Mouse (Mus musculus): ENCODE measurements around the gene Sdk2. TPM values are rescaled to one million over a fixed set of nuclear protein-coding genes. Genes with fewer than 3 reads are reported as not detected.

Sdk2 gene
- polyA plus RNA-seq, 1 experiment from 2014 or later = 3.0 TPM

DNA sequence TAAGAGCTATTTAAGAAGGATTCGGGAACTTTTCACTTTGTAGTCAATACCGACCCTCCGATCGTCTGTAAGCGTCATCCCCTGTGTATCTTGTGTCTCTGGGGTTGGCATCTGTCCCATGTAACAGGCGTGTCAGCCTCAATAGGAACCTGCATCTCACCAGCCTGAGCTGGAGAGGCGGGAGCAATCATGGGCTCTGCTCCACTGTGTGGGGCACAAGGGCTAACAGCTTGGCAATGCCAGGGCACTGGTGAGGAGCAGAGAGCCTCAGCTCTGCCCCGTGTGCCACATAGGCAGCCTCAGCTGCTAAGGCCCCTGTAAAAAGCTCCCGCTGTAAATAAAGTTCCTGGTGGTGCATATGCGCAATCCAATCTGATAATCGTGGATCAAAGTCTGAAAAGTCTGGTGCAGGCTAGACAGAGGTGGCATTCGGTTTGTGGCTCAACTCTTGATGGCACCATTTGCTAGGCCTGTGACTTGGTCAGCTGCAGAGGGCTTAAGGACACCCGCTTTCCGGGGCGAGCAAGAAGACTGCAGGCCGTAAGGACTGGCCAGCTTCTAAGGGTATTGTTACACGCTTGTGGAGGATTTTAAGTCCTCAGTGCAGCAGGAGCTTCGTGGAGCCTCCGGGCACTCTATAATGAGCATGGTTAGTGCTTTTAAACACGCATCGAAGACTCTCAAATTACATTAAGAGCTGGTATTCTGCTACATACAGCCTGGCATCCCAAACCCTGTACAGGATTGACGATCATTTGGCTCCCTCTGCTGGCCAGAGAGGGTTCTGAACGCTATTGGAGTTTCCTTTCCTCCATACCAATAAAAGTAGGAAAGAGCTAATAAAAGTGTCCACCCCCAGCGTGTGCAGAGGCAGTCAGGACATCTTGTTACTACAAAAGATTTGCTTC is 256.0 kb downstream of the Sdk2 start:
- peak; percentile 80 for ATAC-seq
- Histone ChIP-seq H3K4me1 (ENCODE audit: control insufficient read depth, insufficient read depth, low read length) (peaks cover 8% of the 10 kb centered on the region), H3K27me3 (ENCODE audit: control insufficient read depth, insufficient read depth, low read depth, low read length) (no peaks in the 10 kb centered on the region), H3K9me3 (replicated peaks; ENCODE audit: control insufficient read depth, low read length, poor library complexity, severe bottlenecking) (no peaks in the 10 kb centered on the region), H3K4me2 (ENCODE audit: low read length) (no peak overlapping the region), H3K36me3 (ENCODE audit: control insufficient read depth, insufficient read depth, low read length) (no peaks in the 10 kb centered on the region), H3K4me3 (ENCODE audit: low read depth, low read length) (no peak overlapping the region), H3K9ac (ENCODE audit: low read depth, low read length) (0 out of 2 replicates have a peak overlapping the region, but pooled peaks have one; percentile 4), H3K27ac (ENCODE audit: low read length) (no peak overlapping the region)
- 41% methylated on average over 24 of the region's 24 CpGs for WGBS

DNA sequence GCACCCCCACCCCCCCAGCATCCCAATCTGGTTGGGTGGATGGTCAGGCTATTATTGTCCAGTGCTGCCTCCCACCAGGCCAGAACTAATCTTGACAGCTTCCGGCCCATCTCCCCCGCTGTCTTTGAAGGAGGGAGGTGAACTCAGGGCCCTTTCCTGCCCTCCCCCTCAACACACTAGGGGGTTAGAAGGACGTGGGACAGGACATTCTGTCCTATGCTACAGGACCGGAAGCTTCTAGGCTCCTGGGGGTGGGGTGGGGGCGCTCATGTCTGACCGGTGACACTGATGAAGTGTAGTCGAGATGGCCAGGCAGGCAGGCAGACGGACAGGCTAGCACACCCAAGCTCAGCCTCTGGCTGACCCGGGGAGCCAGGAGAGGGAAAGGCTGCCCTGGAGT is 259.8 kb downstream of the Sdk2 start:
- Histone ChIP-seq H3K9ac (ENCODE audit: low read depth, low read length) (no peak overlapping the region), H3K4me2 (ENCODE audit: low read length) (no peak overlapping the region), H3K4me3 (ENCODE audit: low read depth, low read length) (no peak overlapping the region), H3K36me3 (ENCODE audit: control insufficient read depth, insufficient read depth, low read length) (no peaks in the 10 kb centered on the region), H3K4me1 (ENCODE audit: control insufficient read depth, insufficient read depth, low read length) (peaks cover 8% of the 10 kb centered on the region), H3K27ac (ENCODE audit: low read length) (peak overlapping the region; percentile 40; the same call in 1 of the 2 replicates), H3K9me3 (replicated peaks; ENCODE audit: control insufficient read depth, low read length, poor library complexity, severe bottlenecking) (no peaks in the 10 kb centered on the region), H3K27me3 (ENCODE audit: control insufficient read depth, insufficient read depth, low read depth, low read length) (no peaks in the 10 kb centered on the region)
- ATAC-seq = no peak
- WGBS = 31% methylated on average over 9 of the region's 9 CpGs

- Histone ChIP-seq H3K27me3 (ENCODE audit: control insufficient read depth, insufficient read depth, low read depth, low read length) (no peaks in the 10 kb centered on the region), H3K4me3 (ENCODE audit: low read depth, low read length) (no peak overlapping the region), H3K9me3 (replicated peaks; ENCODE audit: control insufficient read depth, low read length, poor library complexity, severe bottlenecking) (no peaks in the 10 kb centered on the region), H3K4me1 (ENCODE audit: control insufficient read depth, insufficient read depth, low read length) (peaks cover 8% of the 10 kb centered on the region), H3K36me3 (ENCODE audit: control insufficient read depth, insufficient read depth, low read length) (no peaks in the 10 kb centered on the region), H3K4me2 (ENCODE audit: low read length) (no peak overlapping the region), H3K9ac (ENCODE audit: low read depth, low read length) (no peak overlapping the region), H3K27ac (ENCODE audit: low read length) (no peak overlapping the region)
- 35% methylated on average over 9 of the region's 9 CpGs for WGBS
- ATAC-seq = no peak
Measured at GRCm38 (mm10) chr11:113806382-113807077, 260.3 kb downstream of the Sdk2 start.

GRCm38 (mm10) chr11:113805974-113806373 is 260.9 kb downstream of the Sdk2 start:
- WGBS = 70% methylated on average over 10 of the region's 10 CpGs
- Histone ChIP-seq H3K4me1 (ENCODE audit: control insufficient read depth, insufficient read depth, low read length) (peaks cover 6% of the 10 kb centered on the region), H3K4me3 (ENCODE audit: low read depth, low read length) (no peak overlapping the region), H3K9ac (ENCODE audit: low read depth, low read length) (no peak overlapping the region), H3K27ac (ENCODE audit: low read length) (no peak overlapping the region), H3K9me3 (replicated peaks; ENCODE audit: control insufficient read depth, low read length, poor library complexity, severe bottlenecking) (no peaks in the 10 kb centered on the region), H3K36me3 (ENCODE audit: control insufficient read depth, insufficient read depth, low read length) (no peaks in the 10 kb centered on the region), H3K4me2 (ENCODE audit: low read length) (no peak overlapping the region), H3K27me3 (ENCODE audit: control insufficient read depth, insufficient read depth, low read depth, low read length) (no peaks in the 10 kb centered on the region)
- no peak for ATAC-seq

GRCm38 (mm10) chr11:113803321-113803941 is 263.4 kb downstream of the Sdk2 start:
- Histone ChIP-seq H3K9ac (ENCODE audit: low read depth, low read length) (no peak overlapping the region), H3K36me3 (ENCODE audit: control insufficient read depth, insufficient read depth, low read length) (no peaks in the 10 kb centered on the region), H3K9me3 (replicated peaks; ENCODE audit: control insufficient read depth, low read length, poor library complexity, severe bottlenecking) (no peaks in the 10 kb centered on the region), H3K4me2 (ENCODE audit: low read length) (no peak overlapping the region), H3K4me1 (ENCODE audit: control insufficient read depth, insufficient read depth, low read length) (0 out of 2 replicates have a peak, but pooled peaks cover 4% of the 10 kb centered on the region), H3K4me3 (ENCODE audit: low read depth, low read length) (no peak overlapping the region), H3K27ac (ENCODE audit: low read length) (no peak overlapping the region), H3K27me3 (ENCODE audit: control insufficient read depth, insufficient read depth, low read depth, low read length) (no peaks in the 10 kb centered on the region)
- ATAC-seq = no peak
- 71% methylated on average over 9 of the region's 9 CpGs for WGBS

GRCm38 (mm10) chr11:113802456-113802855 is 264.4 kb downstream of the Sdk2 start:
- ATAC-seq = no peak
- WGBS = 54% methylated on average over 12 of the region's 12 CpGs

DNA sequence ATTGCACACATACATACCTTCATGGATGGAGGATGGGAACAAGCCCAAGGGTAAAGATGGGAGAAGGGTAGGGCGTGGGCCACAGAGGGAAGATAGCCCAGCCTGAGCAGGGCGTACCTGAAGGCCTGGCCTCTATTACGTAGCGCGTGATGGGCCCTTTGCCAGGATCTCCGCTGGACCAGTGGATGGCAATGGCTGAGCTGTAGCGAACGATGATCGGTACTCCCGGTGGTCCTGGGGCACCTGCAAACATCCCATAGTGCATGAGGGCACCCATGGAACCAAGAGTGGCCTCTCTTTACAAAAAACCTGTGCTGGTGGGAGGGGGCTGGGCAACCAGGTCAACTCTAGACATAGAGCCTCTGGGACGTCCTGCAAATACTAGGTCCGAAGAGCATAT is 266.8 kb downstream of the Sdk2 start:
- Histone ChIP-seq H3K36me3 (ENCODE audit: control insufficient read depth, insufficient read depth, low read length) (no peaks in the 10 kb centered on the region), H3K9me3 (replicated peaks; ENCODE audit: control insufficient read depth, low read length, poor library complexity, severe bottlenecking) (no peaks in the 10 kb centered on the region), H3K9ac (ENCODE audit: low read depth, low read length) (no peak overlapping the region), H3K27ac (ENCODE audit: low read length) (no peak overlapping the region), H3K4me3 (ENCODE audit: low read depth, low read length) (no peak overlapping the region), H3K4me1 (ENCODE audit: control insufficient read depth, insufficient read depth, low read length) (peaks cover 12% of the 10 kb centered on the region), H3K27me3 (ENCODE audit: control insufficient read depth, insufficient read depth, low read depth, low read length) (no peaks in the 10 kb centered on the region), H3K4me2 (ENCODE audit: low read length) (no peak overlapping the region)
- 97% methylated on average over 12 of the region's 12 CpGs for WGBS
- no peak for ATAC-seq

More at GRCm38 (mm10) chr11:113802456-113802855, 264.4 kb downstream of the Sdk2 start:
- Histone ChIP-seq H3K4me3 (ENCODE audit: low read depth, low read length) (no peak overlapping the region), H3K36me3 (ENCODE audit: control insufficient read depth, insufficient read depth, low read length) (no peaks in the 10 kb centered on the region), H3K9me3 (replicated peaks; ENCODE audit: control insufficient read depth, low read length, poor library complexity, severe bottlenecking) (no peaks in the 10 kb centered on the region), H3K27ac (ENCODE audit: low read length) (no peak overlapping the region), H3K4me2 (ENCODE audit: low read length) (no peak overlapping the region), H3K9ac (ENCODE audit: low read depth, low read length) (no peak overlapping the region), H3K4me1 (ENCODE audit: control insufficient read depth, insufficient read depth, low read length) (peaks cover 11% of the 10 kb centered on the region), H3K27me3 (ENCODE audit: control insufficient read depth, insufficient read depth, low read depth, low read length) (no peaks in the 10 kb centered on the region)

DNA sequence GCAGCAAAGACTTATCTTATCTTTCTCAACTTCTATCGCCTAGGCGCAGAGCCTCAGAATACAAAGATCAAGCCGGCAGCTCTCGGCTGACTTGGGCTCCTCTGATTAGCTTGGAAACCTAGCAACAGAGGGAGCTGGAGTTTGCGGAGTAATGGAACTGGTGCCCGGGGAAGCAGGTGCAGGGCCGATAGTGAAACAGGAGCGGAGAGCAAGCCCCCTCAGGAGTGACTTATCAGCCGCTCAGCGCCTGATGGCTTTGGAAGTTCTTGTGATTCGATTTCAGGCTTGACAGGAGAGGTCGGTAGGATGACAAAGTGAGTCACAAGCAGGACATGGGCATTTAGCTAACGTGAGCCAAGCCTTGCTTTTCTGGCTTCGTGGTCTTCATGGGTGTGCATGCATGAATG is 267.8 kb downstream of the Sdk2 start:
- WGBS = 27% methylated on average over 14 of the region's 14 CpGs
- H3K9ac ChIP-seq (ENCODE audit: low read depth, low read length) = no peak overlapping the region
- H3K4me2 ChIP-seq (ENCODE audit: low read length) = no peak overlapping the region
- no peaks in the 10 kb centered on the region for H3K36me3 ChIP-seq (ENCODE audit: control insufficient read depth, insufficient read depth, low read length)
- H3K27me3 ChIP-seq (ENCODE audit: control insufficient read depth, insufficient read depth, low read depth, low read length) = no peaks in the 10 kb centered on the region
- no peaks in the 10 kb centered on the region for H3K9me3 ChIP-seq (replicated peaks; ENCODE audit: control insufficient read depth, low read length, poor library complexity, severe bottlenecking)
- peaks cover 12% of the 10 kb centered on the region for H3K4me1 ChIP-seq (ENCODE audit: control insufficient read depth, insufficient read depth, low read length)
- H3K27ac ChIP-seq (ENCODE audit: low read length) = no peak overlapping the region
- no peak overlapping the region for H3K4me3 ChIP-seq (ENCODE audit: low read depth, low read length)
- ATAC-seq = no peak

Data from midbrain, embryonic 16.5 days (tissue).